Mouse (Mus musculus): ENCODE measurements at regions not wholly inside any gene's neighbourhood (a gene's known extent, or its start where the extent isn't known, plus 50 kb on each side); places are given as distances from the start of the nearest gene placed in this dataset.

GRCm38 (mm10) chr13:57282816-57283215 is 387.0 kb upstream of the Trpc7 start:
- in situ Hi-C loops (cut with MboI, MseI), result no loop called here

GRCm38 (mm10) chr13:57281941-57282710 is 386.3 kb upstream of the Trpc7 start:
- in situ Hi-C loops (cut with MboI, MseI), result no loop called here

GRCm38 (mm10) chr13:57281504-57281903 is 385.7 kb upstream of the Trpc7 start:
- in situ Hi-C loops (cut with MboI, MseI), result no loop called here

GRCm38 (mm10) chr13:57278580-57278979 is 382.8 kb upstream of the Trpc7 start:
- in situ Hi-C loops (cut with MboI, MseI), result no loop called here

GRCm38 (mm10) chr13:57277076-57277475 is 381.3 kb upstream of the Trpc7 start:
- in situ Hi-C loops (cut with MboI, MseI), result no loop called here

- in situ Hi-C loops (cut with MboI, MseI), result no loop called here
These were observed 380.1 kb upstream of the Trpc7 start for GRCm38 (mm10) chr13:57275871-57276270.

- in situ Hi-C loops (cut with MboI, MseI), result no loop called here
These were observed 377.8 kb upstream of the Trpc7 start for GRCm38 (mm10) chr13:57273593-57273992.

- in situ Hi-C loops (cut with MboI, MseI), result loop anchor here (10.0 kb wide), 2 partner anchors 435 to 1385 kb away; no protein-coding TSS in a partner anchor
These were observed 373.8 kb upstream of the Trpc7 start for GRCm38 (mm10) chr13:57269614-57270013.

GRCm38 (mm10) chr13:57259920-57260319 is 364.1 kb upstream of the Trpc7 start:
- in situ Hi-C loops (cut with MboI, MseI), result loop anchor here (5.0 to 10.0 kb wide), 3 partner anchors 425 to 1395 kb away; no protein-coding TSS in a partner anchor

- in situ Hi-C loops (cut with MboI, MseI), result no loop called here
These were observed 363.7 kb upstream of the Trpc7 start for GRCm38 (mm10) chr13:57259474-57259873.

- in situ Hi-C loops (cut with MboI, MseI), result no loop called here
These were observed 360.1 kb upstream of the Trpc7 start for GRCm38 (mm10) chr13:57255920-57256319.

- in situ Hi-C loops (cut with MboI, MseI), result no loop called here
These were observed 354.1 kb upstream of the Trpc7 start for GRCm38 (mm10) chr13:57249851-57250250.

GRCm38 (mm10) chr13:57249401-57249800 is 353.6 kb upstream of the Trpc7 start:
- in situ Hi-C loops (cut with MboI, MseI), result no loop called here

- in situ Hi-C loops (cut with MboI, MseI), result no loop called here
These were observed 350.6 kb upstream of the Trpc7 start for GRCm38 (mm10) chr13:57246238-57246963.

- in situ Hi-C loops (cut with MboI, MseI), result no loop called here
These were observed 341.1 kb upstream of the Trpc7 start for GRCm38 (mm10) chr13:57236917-57237316.

GRCm38 (mm10) chr13:57236211-57236610 is 340.4 kb upstream of the Trpc7 start:
- in situ Hi-C loops (cut with MboI, MseI), result no loop called here

- in situ Hi-C loops (cut with MboI, MseI), result no loop called here
These were observed 337.1 kb upstream of the Trpc7 start for GRCm38 (mm10) chr13:57232906-57233305.

- in situ Hi-C loops (cut with MboI, MseI), result no loop called here
These were observed 335.9 kb upstream of the Trpc7 start for GRCm38 (mm10) chr13:57231666-57232065.

GRCm38 (mm10) chr13:57230253-57230652 is 334.5 kb upstream of the Trpc7 start:
- in situ Hi-C loops (cut with MboI, MseI), result no loop called here

GRCm38 (mm10) chr13:57221092-57221491 is 325.3 kb upstream of the Trpc7 start:
- in situ Hi-C loops (cut with MboI, MseI), result no loop called here

GRCm38 (mm10) chr13:57216161-57216560 is 320.4 kb upstream of the Trpc7 start:
- in situ Hi-C loops (cut with MboI, MseI), result no loop called here

GRCm38 (mm10) chr13:57212251-57212650 is 316.5 kb upstream of the Trpc7 start:
- in situ Hi-C loops (cut with MboI, MseI), result no loop called here

GRCm38 (mm10) chr13:57191195-57191594 is 295.4 kb upstream of the Trpc7 start:
- in situ Hi-C loops (cut with MboI, MseI), result no loop called here
